Mouse (Mus musculus) lung, adult 18-20 months (tissue): ENCODE measurements around the gene Ptprj.

ENCODE experiments used
- DNase-seq, 2 experiments: peaks; one replicate each; pipeline ENCODE4 v3.0.0; 2022; ENCODE audit warnings: mixed read lengths in 2 of 2

Ptprj gene

DNA sequence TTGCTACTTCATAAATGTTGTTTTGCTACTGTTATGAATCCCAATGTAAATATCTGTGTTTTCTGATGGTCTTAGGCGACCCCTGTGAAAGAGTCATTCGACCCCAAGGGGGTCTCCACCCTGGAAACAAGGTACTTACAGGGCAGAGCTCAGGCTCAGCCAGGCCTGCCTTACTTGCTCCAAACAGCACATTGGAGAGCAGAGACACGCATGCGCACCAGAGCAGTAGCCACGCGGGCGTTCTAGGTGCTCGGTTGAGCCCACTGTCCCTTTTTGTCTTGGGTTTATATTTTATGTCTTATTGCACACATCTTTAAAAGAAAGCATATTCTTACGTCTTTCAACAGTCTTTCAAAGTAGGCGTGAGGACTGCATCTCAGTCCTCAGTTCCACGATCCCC is 22.1 kb downstream of the Ptprj start:
- DNase-seq, result no peak

GRCm38 (mm10) chr2:90557913-90558312 is 22.5 kb downstream of the Ptprj start:
- DNase-seq, result no peak

- no peak for DNase-seq
Observed at GRCm38 (mm10) chr2:90555744-90556143, 24.7 kb downstream of the Ptprj start.

- DNase-seq, result no peak
Observed at GRCm38 (mm10) chr2:90554806-90555205, 25.6 kb downstream of the Ptprj start.

- peak; percentile 73 to 84 for DNase-seq
Observed at GRCm38 (mm10) chr2:90553861-90554260, 26.6 kb downstream of the Ptprj start.

GRCm38 (mm10) chr2:90550656-90551055 is 29.8 kb downstream of the Ptprj start:
- DNase-seq, result no peak

- DNase-seq, result peak; percentile 33 to 42
Observed at GRCm38 (mm10) chr2:90548541-90548940, 31.9 kb downstream of the Ptprj start.

DNA sequence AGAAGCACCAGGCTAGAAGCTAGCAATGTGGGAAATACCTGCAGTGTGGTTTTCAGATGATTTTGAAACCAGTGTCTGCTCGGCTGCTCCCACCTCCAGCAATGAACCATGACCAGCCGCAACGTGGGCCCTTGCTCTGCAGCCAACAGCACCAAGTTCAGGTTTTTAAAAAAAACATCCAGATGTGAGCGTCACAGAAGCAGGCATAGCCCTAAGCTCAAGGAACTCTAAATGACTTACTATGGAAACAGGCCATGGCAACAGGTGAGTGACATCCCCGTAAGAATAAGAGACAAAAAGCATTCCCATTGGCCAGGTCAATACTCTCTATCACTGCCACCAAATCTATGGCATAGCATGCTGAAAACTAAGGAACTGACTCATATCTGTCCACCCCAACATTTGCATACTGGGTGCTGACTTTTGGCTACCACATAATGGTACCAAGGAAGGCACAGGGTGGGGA is 33.3 kb downstream of the Ptprj start:
- no peak for DNase-seq

GRCm38 (mm10) chr2:90545261-90545660 is 35.2 kb downstream of the Ptprj start:
- no peak for DNase-seq

DNA sequence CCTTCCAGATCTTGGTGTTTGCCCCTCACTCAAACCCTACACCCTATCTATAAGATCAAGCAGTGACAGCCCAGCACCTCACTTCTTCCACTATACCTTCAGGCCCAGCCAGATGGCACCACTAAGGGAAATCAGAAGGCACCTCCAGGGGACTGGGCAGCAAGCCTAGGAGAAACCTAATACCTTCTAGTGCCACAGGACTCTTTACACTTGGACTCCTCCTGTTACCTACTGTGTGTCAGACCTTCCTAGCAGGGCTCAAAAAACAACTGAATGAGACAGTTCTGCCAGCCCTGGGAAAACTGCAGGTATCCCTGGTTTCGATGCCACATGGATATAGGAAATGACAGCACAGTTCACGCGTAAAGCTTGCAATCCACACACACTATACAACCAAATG is 36.5 kb downstream of the Ptprj start:
- no peak for DNase-seq

DNA sequence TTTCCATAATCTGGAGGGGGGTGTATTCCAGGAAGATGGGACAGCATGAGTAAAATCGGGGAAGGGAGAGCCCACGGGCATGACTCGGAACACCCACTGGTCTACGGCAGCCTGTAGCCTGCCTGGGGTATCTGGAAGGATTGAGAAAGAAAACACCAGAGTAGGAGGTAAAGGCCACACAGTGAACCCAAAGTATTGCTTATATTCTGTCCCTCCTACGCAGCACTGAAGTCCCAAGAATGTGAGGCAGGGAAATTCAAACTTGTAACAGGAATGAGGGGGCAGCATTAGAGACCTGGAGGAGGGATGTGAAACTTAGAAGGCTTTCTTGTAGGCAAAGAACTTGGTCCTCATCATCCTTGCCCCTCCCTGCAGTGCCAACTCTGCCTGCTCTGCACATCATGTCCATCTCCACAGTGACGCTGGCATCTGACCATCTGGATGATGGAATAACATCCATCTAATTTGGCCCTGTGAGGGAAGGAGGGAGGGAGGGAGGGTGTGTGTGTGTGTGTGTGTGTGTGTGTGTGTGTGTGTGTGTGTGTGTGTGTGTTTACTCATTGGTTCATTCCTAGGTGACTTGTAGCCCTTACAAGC is 37.2 kb downstream of the Ptprj start:
- no peak for DNase-seq

- DNase-seq, result no peak
Observed at GRCm38 (mm10) chr2:90542656-90543055, 37.8 kb downstream of the Ptprj start.

DNA sequence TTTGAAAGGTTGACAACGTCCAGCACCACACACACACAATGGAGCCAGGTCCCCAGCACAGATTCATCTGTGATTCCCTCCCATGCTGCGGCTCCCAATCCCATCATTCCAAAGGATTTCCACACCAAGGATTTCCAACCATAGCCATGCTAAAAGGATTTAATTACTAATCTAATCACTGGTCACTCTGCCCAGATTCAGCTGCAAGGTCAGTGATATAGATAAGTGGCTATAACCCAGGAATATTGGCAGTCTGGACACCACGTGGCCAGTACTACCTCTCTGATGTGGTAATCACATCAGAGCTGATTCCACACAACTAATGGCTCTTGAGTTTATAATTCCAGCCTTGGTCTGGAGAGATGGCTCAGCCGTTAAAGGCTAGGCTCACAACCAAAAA is 41.2 kb downstream of the Ptprj start:
- no peak for DNase-seq

- DNase-seq, result no peak
Observed at GRCm38 (mm10) chr2:90537244-90537643, 43.2 kb downstream of the Ptprj start.

- no peak for DNase-seq
Observed at GRCm38 (mm10) chr2:90536555-90536954, 43.9 kb downstream of the Ptprj start.

DNA sequence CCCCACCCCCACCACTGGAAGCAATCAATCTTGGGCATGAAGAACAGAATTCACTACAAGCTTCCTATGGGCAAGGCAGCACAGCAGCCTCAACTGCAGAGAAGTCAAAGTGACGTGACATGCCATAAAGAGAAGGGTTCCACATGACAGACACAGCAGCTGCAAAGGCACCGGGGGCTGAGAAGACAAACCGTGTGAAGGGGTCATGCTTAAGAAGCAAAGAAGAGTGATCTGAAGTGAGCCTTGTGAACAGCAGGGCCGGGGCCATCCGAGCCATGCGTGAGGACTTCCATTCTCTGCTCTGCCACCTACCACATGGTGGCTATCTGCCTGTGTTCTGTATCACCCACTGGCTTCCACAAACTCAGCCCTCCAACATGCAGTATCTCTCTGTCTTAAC is 45.7 kb downstream of the Ptprj start:
- DNase-seq, result no peak

DNA sequence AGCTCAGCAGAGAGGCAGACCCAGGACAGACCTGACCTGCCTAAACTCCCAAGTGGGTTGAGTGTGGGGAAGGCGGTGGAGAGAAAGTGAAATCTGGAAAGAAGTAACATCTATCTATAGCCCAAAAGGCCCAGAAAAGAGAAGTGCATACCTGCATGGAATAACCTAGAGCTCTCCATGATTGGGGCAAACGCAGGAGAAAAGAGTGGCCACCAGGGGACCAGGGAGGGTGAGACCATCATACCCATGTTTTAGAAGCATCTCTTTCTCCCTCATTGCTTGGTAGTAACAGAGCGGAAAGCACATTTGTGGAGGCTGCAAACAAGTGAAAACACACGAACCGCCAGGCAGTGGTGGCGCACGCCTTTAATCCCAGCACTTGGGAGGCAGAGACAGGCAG is 46.5 kb downstream of the Ptprj start:
- no peak for DNase-seq

DNA sequence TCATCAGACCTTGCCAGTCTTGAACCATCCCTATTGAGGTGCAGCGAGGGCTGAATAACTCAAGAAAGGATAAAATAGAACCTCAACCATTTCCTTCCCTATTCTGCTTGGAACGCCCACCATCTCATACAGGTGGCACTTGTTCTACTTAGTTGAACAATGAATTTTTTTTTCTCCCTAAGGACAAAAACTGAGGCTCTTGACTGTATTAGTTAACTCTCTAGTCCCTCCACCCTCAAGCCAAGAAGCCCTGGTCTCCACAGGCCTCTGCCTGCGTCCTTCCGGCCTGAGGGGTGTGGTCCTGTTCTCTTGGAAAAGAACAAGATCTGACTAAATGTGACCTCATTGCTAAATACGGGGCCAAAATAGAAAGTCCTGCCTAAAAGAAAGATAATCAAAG is 48.4 kb downstream of the Ptprj start:
- peak; percentile 53 to 72 for DNase-seq

DNA sequence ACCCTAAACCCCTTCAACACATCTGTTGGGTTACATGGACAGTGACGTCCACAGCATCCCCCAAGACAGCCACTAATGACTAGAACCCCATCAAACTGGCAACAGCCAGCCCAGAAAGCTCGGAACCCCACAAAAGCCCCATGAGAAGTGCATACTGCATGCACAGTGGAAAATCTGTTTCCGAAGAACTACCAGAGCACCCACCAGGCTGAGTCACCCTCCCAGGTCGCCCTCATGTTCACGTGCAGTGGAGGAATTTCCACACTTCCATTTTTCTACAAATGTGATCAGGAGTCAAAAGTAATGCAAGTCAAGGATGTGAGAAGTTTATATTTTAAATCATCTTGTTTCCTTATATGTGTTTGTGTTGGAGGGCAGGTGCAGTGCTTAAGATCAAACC is 52.3 kb downstream of the Ptprj start:
- no peak for DNase-seq

- no peak for DNase-seq
Observed at GRCm38 (mm10) chr2:90526971-90527370, 53.5 kb downstream of the Ptprj start.

DNA sequence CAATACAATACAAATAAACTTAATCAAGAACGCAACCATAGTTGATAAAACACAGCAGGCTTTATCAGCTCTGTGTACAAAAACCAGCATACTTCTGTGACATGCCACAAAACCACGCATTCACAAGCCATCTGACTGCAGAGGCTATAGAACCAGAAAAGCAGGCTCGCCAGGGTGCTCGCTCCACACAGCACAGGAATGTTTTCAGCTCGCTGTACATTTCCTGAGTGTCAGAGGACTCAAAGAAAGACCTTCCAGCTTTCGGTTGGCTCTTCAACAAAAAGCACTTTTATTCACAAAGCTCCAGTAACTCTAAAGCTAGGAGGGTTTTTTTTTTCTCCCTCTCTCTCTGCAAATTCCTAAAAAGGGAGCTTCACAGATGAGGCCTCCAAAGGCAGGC is 53.9 kb downstream of the Ptprj start:
- DNase-seq, result peak; percentile 56 to 72

GRCm38 (mm10) chr2:90525807-90526206 is 54.6 kb downstream of the Ptprj start:
- no peak for DNase-seq

DNA sequence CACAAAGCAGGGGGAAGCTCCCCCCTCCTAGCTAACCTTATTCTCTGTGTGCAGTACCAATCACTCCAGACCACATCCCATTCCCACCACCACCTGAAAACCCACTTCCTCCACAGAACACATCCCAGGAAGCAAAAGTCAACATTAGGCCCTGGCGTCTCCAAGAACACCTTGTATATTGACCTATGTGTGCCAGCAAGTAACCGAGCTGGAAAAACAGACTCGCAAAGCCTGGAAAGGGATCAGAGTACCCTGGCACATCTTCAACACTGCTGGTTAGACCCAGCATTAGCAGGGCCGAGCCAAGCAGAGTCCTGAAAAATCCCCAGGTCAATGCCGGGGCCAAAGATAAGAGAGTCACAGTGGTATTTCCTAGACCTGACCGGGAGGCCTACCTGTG is 58.0 kb downstream of the Ptprj start:
- DNase-seq, result peak; percentile 40 to 70

DNA sequence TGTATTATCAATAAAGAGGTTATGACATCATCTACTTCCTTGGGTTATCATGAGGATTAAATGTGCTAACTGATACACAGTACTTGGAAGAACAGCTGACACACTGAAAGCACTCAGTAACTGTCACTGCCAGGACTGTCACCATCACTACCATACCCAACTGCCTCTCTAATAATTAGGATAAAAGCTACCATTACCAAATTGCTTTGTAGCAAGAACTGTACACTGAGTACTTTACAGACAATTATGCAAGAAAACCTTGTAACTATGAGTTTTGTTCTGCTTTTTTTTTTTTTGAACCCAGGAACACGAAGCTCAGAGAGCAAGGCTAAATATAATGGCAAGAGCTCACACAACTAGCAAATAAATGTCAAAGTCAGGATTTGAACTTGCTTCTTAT is 58.5 kb downstream of the Ptprj start:
- DNase-seq, result no peak

DNA sequence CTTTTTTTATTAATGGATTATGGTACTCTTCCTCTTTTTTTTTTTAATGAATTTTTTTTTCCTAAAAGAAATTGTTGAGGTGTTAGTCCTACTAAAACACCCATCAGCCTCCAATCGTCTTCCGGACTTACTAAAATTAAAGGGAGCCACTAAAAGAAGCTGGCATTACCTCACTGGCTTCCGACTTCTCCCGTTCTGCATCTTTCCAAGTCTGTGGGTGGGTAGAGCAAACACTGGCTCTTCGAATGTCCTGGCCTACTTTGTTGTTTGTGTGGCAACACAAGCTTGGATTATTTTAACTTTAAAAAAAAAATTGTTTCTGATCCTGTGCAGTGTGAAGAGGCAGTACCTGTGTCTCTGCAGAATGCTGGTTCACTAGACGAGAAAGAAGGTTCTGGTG is 62.2 kb downstream of the Ptprj start:
- DNase-seq, result no peak

- DNase-seq, result no peak
Observed at GRCm38 (mm10) chr2:90514969-90515368, 65.5 kb downstream of the Ptprj start.
